Mouse (Mus musculus): ENCODE data around the gene Bri3. TPM values are rescaled to one million over a fixed set of nuclear protein-coding genes. Genes with fewer than 3 reads are reported as not detected.

Bri3 gene
- polyA plus RNA-seq, 1 experiment: not detected

DNA sequence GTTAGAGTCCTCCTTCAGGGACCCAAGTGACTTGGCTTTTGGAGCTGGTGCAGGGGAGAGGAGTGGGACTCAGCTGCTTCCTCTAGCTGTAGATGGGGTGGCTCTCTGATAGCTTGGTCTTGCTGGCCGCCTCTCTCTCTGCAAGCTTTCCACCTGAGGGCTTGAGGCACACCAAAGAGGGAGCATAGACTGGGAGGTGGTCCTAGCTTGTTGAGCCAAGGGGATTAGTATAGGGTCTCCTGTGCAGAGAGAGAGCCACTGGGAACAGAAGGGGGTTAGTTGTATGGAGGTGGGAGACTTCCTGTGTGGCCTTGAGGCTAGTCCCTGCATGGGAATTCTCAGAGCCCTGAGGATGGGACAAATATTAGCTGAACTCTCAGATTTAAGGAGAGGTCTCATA is 12.7 kb downstream of the Bri3 start:
- no peak overlapping the region for H3K27ac ChIP-seq (ENCODE audit: insufficient read depth, low read depth, low read length)
- H3K4me3 ChIP-seq (ENCODE audit: insufficient read depth, low read depth, low read length): peak overlapping the region; percentile 88; the same call in 1 of the 2 replicates
- H3K4me1 ChIP-seq (ENCODE audit: control insufficient read depth, insufficient read depth, low read length): peaks cover 52% of the 10 kb centered on the region
- 67% methylated on average over 1 of the region's 1 CpGs for WGBS
- TF ChIP-seq POLR2A (IDR thresholded peaks at IDR 0.05; ENCODE audit: insufficient read depth, low read depth, low read length) (no peak), CTCF (IDR thresholded peaks at IDR 0.05; ENCODE audit: insufficient read depth, low read depth, low read length) (no peak)

- Histone ChIP-seq H3K4me1 (ENCODE audit: control insufficient read depth, insufficient read depth, low read length) (peaks cover 57% of the 10 kb centered on the region), H3K27ac (ENCODE audit: insufficient read depth, low read depth, low read length) (no peak overlapping the region), H3K4me3 (ENCODE audit: insufficient read depth, low read depth, low read length) (peak overlapping the region; percentile 16; the same call in 1 of the 2 replicates)
- WGBS: 86% methylated on average over 3 of the region's 3 CpGs
- no peak for TF ChIP-seq POLR2A (IDR thresholded peaks at IDR 0.05; ENCODE audit: insufficient read depth, low read depth, low read length)
- TF ChIP-seq CTCF (IDR thresholded peaks at IDR 0.05; ENCODE audit: insufficient read depth, low read depth, low read length): no peak
Observed at GRCm38 (mm10) chr5:144257451-144258110, 13.3 kb downstream of the Bri3 start.

DNA sequence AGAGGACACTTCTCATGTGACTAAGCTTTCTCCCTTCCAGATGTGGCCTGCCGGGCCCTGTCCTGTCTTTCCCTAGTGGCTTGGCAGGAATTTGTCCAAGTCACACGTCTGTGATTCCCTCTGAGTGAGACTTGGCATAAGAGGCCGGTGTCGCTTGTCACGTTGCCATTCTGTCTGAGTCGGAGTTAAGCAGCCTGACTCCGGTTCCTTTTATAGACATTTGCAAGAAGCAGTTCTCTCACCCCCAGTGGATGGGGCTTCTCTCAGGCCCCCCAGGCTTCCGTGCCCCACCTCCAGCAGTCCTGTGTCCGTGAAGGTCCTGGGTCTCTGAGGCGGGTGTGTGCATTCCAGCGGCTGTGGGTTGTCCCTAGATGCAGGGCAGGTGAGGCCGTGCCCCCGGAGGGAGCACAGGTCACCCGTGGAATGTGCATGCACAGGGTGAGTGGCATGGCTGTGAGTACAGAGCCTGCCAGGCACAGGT is 13.9 kb downstream of the Bri3 start:
- no peak overlapping the region for H3K27ac ChIP-seq (ENCODE audit: insufficient read depth, low read depth, low read length)
- H3K4me3 ChIP-seq (ENCODE audit: insufficient read depth, low read depth, low read length): peak overlapping the region; percentile 16; the same call in 1 of the 2 replicates
- no peak for TF ChIP-seq CTCF (IDR thresholded peaks at IDR 0.05; ENCODE audit: insufficient read depth, low read depth, low read length)
- TF ChIP-seq POLR2A (IDR thresholded peaks at IDR 0.05; ENCODE audit: insufficient read depth, low read depth, low read length): no peak
- peaks cover 60% of the 10 kb centered on the region for H3K4me1 ChIP-seq (ENCODE audit: control insufficient read depth, insufficient read depth, low read length)
- WGBS: 28% methylated on average over 14 of the region's 14 CpGs

DNA sequence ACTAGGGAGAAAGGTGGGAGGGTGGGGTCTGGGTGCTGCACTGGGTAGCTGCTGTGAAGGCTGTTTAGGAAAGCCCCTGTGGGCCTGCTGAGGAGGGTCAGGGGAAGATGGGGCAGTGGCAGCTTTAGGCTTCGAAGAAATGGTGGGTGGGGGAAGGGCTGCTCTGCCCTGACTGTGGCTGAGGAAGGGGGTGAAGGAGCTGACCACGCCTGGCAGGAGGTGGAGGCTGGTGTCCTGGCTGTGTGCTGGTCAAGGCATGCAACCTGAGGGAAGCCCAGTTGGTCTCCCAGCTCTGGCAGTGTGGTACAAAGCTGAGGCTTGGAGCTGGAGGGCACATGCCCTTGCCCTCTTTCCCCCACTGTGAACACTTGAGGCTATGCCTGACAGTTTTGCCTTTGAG is 14.4 kb downstream of the Bri3 start:
- no peak overlapping the region for H3K27ac ChIP-seq (ENCODE audit: insufficient read depth, low read depth, low read length)
- 26% methylated on average over 2 of the region's 2 CpGs for WGBS
- peaks cover 64% of the 10 kb centered on the region for H3K4me1 ChIP-seq (ENCODE audit: control insufficient read depth, insufficient read depth, low read length)
- no peak for TF ChIP-seq CTCF (IDR thresholded peaks at IDR 0.05; ENCODE audit: insufficient read depth, low read depth, low read length)
- no peak for TF ChIP-seq POLR2A (IDR thresholded peaks at IDR 0.05; ENCODE audit: insufficient read depth, low read depth, low read length)
- H3K4me3 ChIP-seq (ENCODE audit: insufficient read depth, low read depth, low read length): peak overlapping the region; percentile 16; the same call in 1 of the 2 replicates

- Histone ChIP-seq H3K4me3 (ENCODE audit: insufficient read depth, low read depth, low read length) (no peak overlapping the region), H3K27ac (ENCODE audit: insufficient read depth, low read depth, low read length) (no peak overlapping the region), H3K4me1 (ENCODE audit: control insufficient read depth, insufficient read depth, low read length) (peaks cover 64% of the 10 kb centered on the region)
- TF ChIP-seq CTCF (IDR thresholded peaks at IDR 0.05; ENCODE audit: insufficient read depth, low read depth, low read length) (no peak), POLR2A (IDR thresholded peaks at IDR 0.05; ENCODE audit: insufficient read depth, low read depth, low read length) (no peak)
- WGBS: 74% methylated on average over 6 of the region's 6 CpGs
Observed at GRCm38 (mm10) chr5:144259228-144259627, 15.0 kb downstream of the Bri3 start.

DNA sequence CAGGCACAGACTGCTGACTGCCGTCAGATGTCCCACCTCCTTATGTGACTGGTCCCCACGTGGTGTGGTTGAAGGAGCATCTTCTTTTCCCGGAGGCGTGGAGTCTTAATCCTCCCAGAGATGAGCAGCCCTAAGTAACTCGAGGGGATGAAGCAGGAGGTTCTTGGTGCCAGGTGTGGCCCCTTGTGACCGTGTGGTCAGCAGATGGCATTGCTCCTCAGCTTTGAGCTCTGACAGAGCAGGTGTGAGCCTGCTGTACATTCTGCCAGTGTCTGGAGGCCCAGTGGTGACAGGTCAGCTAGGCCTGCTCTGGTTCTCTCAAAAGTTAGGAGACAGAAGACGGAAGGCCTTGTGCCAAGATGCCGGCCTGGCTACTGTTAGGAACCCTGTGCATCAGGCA is 16.2 kb downstream of the Bri3 start:
- whole genome bisulfite sequencing: 75% methylated on average over 8 of the region's 8 CpGs
- H3K4me1 ChIP-seq (ENCODE audit: control insufficient read depth, insufficient read depth, low read length): peaks cover 60% of the 10 kb centered on the region
- H3K27ac ChIP-seq (ENCODE audit: insufficient read depth, low read depth, low read length): no peak overlapping the region

DNA sequence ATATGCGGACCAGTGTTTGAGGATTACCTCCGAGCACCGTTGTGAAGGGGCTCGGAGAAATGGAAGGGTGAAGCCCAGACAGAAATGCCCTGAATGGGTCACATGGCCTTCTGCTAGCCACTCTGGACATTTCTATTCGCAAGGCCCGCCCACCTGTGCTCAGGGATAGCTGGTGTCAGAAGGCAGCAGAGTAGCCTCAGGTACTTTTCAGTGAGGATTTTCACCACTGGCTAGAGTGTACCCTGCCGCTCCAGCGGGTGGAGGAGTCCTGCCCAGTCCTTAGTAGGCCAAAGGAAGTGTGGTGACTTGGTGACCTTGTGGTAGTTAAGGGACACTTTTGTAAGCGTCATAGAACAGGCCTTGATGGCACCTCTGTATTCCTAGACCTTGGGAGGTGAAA is 17.1 kb downstream of the Bri3 start:
- TF ChIP-seq POLR2A (IDR thresholded peaks at IDR 0.05; ENCODE audit: insufficient read depth, low read depth, low read length) (no peak), CTCF (IDR thresholded peaks at IDR 0.05; ENCODE audit: insufficient read depth, low read depth, low read length) (no peak)
- H3K4me3 ChIP-seq (ENCODE audit: insufficient read depth, low read depth, low read length): no peak overlapping the region

More for the DNA sequence above, 16.2 kb downstream of the Bri3 start:
- TF ChIP-seq CTCF (IDR thresholded peaks at IDR 0.05; ENCODE audit: insufficient read depth, low read depth, low read length) (no peak), POLR2A (IDR thresholded peaks at IDR 0.05; ENCODE audit: insufficient read depth, low read depth, low read length) (no peak)
- H3K4me3 ChIP-seq (ENCODE audit: insufficient read depth, low read depth, low read length): no peak overlapping the region

DNA sequence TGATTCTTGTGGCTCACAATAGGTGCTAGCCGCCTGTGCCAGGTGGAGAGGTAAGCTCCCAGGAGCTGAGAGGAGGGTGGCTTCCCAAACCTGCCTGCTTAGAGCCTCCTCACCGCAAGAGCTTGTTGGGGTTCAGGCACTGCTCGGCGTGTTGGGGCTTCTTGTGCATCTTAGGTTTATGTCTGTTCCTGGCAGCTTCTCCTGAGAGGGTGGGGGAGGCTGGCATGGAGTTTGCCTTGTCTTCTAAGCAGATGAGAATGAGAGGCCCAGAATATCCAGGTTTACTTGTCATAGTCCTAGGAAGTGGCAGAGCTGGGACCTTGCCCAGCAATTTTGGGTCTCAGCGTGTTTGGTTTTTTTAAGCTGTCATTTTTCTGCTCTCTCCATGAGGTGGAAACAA is 17.6 kb downstream of the Bri3 start:
- Histone ChIP-seq H3K4me3 (ENCODE audit: insufficient read depth, low read depth, low read length) (no peak overlapping the region), H3K4me1 (ENCODE audit: control insufficient read depth, insufficient read depth, low read length) (peaks cover 54% of the 10 kb centered on the region), H3K27ac (ENCODE audit: insufficient read depth, low read depth, low read length) (no peak overlapping the region)
- WGBS: 83% methylated on average over 5 of the region's 5 CpGs
- TF ChIP-seq CTCF (IDR thresholded peaks at IDR 0.05; ENCODE audit: insufficient read depth, low read depth, low read length) (no peak), POLR2A (IDR thresholded peaks at IDR 0.05; ENCODE audit: insufficient read depth, low read depth, low read length) (no peak)

More for the DNA sequence above, 17.1 kb downstream of the Bri3 start:
- Histone ChIP-seq H3K27ac (ENCODE audit: insufficient read depth, low read depth, low read length) (no peak overlapping the region), H3K4me1 (ENCODE audit: control insufficient read depth, insufficient read depth, low read length) (peaks cover 59% of the 10 kb centered on the region)
- WGBS: 83% methylated on average over 9 of the region's 9 CpGs

- Histone ChIP-seq H3K4me3 (ENCODE audit: insufficient read depth, low read depth, low read length) (no peak overlapping the region), H3K27ac (ENCODE audit: insufficient read depth, low read depth, low read length) (no peak overlapping the region), H3K4me1 (ENCODE audit: control insufficient read depth, insufficient read depth, low read length) (peaks cover 42% of the 10 kb centered on the region)
- TF ChIP-seq POLR2A (IDR thresholded peaks at IDR 0.05; ENCODE audit: insufficient read depth, low read depth, low read length) (no peak), CTCF (IDR thresholded peaks at IDR 0.05; ENCODE audit: insufficient read depth, low read depth, low read length) (no peak)
- 57% methylated on average over 9 of the region's 9 CpGs for WGBS
Observed at GRCm38 (mm10) chr5:144263082-144263481, 18.8 kb downstream of the Bri3 start.
